Mouse (Mus musculus): ENCODE measurements around the gene Paics.
"Not testable (repeated sequence)": the region's sequence is repeated elsewhere in the genome, so short reads cannot be mapped to it uniquely, and the experiment has no call there.

The Paics gene

DNA sequence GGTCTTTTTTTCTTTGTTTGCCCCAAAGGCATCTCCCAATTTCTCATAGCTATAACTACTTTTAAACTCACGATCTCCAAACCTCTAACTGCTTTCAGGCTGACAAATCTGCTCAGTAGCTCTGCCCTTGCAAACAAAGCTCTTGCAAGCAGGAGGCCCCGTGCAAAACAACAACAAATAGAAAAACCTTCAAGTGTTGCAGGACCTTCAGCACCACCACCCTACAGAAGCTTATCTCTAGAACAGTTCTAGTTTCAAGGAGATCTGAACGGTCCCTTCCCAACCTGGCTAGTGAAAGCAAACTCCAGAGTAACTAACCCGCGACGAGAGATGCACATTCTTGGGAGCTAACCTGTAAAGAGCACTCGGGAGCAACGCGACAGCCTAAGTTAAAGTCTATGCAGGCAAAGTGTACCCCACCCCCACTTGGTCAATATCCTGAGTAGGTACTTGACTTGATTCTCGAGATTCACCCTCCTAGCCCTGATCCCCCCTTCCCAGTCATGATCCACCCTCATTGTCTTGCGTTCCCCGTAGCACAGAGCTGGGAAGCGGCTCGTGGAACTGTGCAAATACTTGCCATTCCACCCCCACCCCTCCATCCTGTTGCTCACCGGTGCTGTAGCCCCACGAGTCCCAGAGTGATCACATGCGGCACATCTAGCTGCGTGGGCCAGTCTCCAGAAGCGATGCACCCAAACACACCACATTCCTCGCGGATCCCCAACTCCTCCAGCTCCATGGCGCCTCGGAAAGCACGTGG lies 583 bp upstream of the Paics start:
- DNase-seq (ENCODE audit: low read depth, low spot score): no peak

DNA sequence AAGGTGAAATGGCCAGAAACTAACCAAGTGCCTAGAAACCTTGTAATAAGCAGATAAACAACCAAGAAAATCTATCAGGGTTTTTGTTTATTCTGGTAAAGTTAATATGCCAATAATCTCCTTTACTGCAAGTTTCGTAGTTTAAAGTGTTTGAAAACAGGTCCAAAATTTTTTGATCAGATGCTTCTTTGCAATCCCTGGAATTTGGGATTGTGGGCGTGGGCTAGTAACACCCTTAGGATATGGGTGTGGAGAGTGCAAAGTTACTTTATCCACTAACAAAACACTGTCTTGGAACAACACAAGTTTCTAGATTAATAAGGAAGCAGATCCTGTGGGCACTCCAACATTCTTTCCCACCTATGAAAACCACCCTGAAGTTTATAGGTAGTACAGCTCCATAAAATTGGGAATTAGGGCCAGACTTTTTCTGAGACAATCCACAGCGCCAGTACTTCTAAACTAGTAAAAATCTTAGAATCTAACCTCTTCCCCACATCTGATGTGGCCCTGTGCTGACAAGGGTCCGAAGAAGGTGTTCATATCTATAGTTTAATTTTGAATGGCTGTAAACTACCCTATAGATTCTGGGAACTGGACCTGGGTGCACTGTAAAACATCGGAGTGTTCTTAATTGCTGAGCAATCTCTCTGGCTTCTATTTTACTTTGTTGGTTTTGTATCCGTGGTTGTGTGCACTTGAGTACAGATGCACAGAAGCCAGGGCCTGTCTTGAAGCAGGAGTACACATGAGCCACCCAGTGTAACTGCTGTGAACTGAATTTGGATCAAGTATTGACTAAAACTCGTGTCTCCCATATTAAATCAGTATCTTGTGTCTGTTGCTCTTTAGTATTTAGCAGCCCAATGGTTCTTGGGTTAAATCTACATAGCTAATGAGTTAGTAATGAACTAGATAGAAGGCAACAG lies 1.3 kb downstream of the Paics start:
- DNase-seq (ENCODE audit: low read depth, low spot score): no peak

DNA sequence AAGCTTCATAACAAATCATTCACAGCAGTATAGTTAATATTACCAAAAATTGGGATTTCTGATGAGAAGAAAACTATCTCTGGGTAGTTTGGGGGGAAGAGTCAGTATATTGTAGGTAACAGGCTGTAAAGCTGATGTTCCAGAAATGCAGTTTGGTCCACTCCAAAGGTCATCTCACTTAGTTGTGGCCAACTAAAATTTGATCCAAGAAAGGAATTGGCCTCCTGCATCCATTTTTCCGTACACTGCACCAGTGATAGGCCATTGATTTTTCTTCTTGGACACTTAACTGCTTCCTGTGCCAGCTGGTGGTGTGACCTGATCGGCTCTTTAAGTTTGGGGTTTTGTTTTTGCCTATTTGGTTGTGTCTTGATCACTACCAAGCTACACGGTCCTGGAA lies 2.7 kb downstream of the Paics start:
- no peak for DNase-seq (ENCODE audit: low read depth, low spot score)

DNA sequence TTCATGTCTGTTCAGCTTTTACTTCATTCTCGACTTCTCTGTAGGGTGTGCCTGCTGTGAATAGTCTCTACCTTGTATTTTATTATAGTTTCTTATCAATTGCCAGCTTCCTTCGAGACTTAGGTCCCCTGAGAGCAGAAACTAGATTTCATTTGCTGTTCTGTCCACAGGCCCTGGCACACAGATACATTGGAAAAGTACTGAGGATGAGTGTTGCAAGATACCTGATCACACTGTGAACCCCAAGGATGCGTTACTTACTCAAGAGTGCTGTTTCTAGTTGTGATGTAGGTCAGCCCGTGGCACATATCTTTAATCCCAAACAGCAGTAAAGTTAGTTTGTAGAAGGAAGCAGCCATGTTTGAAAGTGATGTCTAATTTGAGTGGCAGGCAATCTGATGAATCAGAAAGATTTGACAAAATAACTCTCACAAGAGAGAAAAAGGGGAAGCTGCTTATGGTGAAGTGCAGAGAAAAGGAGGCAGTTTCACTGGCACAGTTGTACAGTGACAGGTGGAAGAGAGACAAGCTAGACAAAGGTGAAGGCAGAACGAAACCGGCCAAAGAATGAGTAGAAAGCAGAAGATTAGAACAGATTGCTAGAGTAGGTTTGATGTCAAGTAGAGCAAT lies 3.3 kb downstream of the Paics start:
- DNase-seq (ENCODE audit: low read depth, low spot score): no peak

DNA sequence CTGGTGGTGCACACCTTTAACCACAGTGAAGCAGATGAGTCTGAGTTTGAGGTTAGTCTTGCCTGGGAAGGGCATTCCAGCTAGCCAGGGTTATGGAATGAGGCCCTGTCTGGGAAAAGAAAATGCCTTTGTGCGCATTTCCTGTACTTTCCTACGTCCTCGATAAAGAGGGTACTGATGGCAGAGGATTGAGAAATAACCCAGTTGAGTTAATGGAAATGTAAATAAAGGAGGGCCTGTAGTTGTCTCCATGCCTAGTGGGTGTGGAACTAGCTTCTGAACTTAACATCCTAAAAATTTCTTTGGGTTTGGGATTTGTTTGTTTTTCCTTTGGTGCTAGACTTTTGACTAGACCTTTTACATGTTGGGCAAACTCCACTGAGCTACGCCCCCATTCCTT lies 4.4 kb downstream of the Paics start:
- no peak for DNase-seq (ENCODE audit: low read depth, low spot score)

DNA sequence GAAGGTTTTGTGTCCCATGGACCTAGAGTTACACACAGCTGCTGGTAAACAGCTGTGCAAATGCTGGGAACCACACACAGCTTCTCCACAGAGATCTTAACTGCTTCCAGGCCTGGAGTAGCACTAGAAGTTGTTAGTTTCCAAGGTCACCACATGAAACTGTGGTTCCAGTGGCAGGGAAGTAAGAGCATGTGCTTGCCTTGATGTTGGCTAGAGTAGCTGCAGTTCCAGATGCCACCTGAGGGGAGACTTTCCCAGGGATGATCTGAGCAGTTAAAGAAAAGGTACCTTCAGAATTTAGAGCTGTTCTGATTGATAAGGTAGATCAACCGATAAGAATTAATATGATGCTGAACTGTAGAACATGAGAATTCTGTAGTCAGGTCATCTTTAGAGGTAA lies 6.8 kb downstream of the Paics start:
- DNase-seq (ENCODE audit: low read depth, low spot score): no peak

DNA sequence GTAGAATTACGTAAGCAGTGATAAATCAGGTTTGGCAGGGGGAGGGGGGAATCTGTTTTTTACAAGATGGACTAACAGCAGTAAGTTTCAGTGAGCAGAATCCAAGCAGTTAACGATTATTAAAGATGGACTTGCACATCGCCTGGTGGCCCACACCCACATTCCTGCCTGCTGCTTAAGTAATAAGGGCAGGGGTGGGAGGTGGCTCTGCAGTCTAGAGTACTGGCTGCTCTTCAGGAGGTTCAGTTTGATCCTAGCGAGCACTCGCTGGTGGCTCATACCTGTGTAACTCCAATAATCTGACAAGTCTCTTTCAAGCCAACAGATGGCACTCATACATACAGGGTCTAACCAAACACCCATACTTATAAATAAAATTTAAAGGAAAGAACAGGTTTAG lies 8.5 kb downstream of the Paics start:
- no peak for DNase-seq (ENCODE audit: low read depth, low spot score)

DNA sequence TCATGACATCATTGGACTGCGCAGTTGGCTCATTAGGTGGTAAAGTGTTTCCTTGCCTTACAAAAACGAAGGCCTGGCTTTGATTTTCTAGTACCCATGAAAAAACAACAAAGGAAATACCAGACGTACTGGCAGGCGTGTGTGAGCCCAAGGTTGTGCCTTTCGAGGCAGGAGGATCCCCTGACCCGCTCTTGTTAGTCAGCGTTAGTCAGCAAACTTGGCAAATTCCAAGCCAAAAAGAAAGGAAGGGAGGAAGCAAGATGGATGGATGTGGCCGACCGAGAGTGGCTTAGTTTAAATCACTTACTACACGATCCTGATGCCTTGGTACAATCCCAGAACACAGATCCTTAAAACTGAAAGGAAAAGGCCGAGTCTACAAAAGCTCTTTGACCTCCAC lies 11.4 kb downstream of the Paics start:
- no peak for DNase-seq (ENCODE audit: low read depth, low spot score)

DNA sequence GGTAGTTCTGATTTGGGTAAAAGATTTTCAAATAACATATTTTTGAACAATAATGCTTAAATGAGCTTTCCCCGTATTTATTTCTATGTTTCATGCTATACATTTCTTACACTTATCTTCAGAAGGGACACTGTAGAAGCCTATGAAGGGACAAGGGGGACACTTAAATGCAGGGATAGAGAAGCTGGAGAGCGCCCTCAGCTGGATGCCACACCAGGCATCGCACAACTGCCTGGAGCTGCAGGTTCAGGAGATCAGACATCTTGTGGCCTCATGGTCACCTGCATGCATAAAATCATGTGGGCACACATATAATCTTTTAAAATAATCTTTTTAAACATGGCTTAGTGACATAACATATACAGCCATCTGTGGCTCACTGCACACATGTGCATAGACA lies 13.5 kb downstream of the Paics start:
- DNase-seq (ENCODE audit: low read depth, low spot score): no peak

DNA sequence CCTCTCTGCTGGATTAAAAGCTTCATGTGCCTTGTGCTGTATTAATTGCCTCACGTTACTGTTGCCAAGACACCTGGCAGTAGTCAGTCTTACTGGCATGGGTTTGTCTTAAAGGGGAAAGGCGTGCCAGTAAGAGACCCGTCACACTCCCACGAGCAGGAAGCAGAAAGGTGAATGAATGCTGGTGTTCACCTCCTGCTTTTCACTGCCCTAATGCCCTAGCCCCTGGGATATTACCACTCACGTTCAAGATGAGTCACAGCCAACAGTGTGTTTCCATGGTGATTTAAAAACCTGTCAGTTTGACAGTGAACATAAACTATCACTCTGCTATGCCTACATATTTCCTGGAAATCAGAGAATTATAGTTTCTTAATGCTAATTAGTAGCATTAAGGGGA lies 18.1 kb downstream of the Paics start:
- no peak for DNase-seq (ENCODE audit: low read depth, low spot score)

DNA sequence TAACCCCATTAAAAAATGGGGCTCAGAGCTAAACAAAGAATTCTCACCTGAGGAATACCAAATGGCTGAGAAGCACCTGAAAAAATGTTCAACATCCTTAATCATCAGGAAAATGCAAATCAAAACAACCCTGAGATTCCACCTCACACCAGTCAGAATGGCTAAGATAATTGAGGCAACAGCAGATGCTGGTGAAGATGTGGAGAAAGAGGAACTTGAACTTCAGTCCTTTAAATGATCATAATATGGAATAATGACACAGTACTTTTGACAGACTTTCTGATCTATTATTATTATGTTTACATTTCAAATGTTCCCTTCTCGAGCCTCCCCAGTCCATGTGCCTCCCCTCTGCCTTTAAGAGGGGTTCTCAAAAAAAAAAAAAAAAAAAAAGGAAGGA lies 20.0 kb downstream of the Paics start:
- DNase-seq (ENCODE audit: low read depth, low spot score): not testable (repeated sequence)

DNA sequence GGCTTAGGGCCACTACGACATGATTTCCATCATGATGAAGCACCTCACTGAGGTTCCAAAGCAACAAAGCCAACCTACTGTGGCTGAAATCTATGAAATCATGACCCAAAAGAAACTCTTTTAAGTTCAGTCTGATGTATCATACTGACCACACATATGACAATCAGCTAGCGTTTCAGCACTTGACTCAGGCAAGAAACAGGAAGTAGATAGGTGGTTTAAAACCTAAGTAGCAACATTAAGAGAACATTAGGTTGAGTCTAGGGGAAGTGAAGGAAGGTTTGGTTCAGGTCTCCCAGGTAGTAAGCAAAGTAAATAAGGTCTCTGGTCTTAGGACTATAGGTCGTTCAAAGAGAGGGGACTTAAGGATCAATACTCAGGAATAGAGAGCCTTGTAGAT lies 22.4 kb downstream of the Paics start:
- no peak for DNase-seq (ENCODE audit: low read depth, low spot score)

DNA sequence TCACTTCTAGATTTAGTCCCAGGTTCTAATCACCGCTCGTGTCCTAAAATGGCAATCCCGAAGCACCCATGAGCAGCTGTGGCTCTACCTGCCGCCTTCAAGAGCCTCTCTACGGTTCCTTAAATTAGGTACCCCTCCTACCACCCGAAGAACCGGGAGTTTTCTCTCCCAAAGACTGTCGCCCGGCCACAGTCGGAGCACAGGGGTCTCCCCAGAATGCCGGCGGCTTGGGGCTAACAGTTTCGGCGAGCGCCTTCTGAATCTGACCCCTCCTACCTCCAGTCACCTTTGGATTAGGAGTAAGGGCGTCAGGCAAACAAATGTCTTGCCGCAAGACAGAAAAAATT lies 23.1 kb downstream of the Paics start:
- no peak for DNase-seq (ENCODE audit: low read depth, low spot score)

DNA sequence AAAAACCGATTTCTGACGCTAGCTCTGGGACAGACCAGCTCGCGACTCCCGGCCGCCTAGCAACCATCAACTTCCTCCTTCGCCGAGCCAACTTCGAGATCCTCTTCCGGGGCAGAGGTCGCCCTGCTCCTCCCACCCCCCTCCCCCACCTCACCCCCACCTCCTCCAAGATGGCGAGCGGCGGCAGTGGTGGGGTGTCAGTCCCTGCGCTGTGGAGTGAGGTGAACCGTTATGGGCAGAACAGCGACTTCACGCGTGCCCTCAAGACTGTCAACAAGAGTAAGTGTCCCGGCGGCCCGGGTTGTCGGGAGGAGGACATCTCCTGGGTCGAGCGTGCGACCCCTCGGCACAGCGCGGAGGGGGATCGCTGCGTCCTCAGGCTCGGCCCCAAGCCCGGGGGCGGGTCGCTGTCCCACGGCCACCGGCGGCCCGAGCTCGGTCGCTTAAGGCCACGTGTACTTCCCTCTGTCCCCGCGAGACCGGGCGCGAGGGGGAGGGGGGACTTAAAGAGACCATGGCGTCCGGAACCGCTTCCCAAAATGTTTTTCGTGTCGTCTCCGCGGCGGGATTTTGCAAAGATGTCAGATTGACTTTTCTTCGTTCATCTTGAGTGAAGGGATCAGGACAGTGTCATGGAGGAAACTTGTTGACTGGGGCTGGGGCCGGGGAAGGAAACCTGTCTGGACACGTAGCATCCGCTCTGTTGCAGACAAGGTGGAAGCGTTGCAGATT lies 23.6 kb downstream of the Paics start, which contains the start of gene Srp72:
Gene Srp72 (plus strand): TSS at position 130 of the 732 bp plus-strand sequence.
- peak; percentile 89 for DNase-seq (ENCODE audit: low read depth, low spot score)

DNA sequence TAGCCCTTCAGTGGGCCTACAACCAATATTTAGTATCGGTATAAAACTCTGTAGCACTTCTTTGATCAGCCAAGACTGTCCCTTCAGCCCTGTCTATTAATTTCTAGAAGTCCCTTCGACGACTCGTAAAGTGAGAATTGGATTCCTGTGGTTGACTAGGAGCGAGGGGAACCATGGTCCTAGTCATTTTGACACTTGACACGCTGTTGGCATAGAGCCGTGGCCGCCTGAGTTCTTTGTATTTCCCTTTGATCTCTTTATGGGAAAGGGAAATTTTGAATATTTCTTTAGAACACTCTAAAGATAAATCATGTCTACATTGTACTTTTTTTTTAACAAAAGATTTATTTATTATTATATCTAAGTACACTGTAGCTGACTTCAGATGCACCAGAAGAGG lies 24.6 kb downstream of the Paics start:
- DNase-seq (ENCODE audit: low read depth, low spot score): no peak

DNA sequence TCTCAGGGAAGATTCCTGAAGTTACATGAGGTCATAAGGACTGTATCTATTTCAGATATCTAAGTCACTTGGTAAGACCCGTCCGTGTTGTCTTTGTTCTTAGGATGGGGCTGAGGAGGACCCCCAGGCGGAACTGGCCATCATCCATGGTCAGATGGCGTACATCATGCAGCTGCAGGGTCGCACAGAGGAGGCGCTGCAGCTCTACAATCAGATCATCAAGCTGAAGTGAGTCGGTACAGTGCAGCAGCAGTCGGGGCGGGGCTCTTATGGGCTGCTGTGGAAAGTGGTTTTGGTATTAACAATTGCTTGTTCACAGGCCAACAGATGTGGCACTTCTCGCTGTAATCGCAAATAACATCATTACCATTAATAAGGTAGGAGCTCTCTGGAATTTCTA lies 32.9 kb downstream of the Paics start:
- no peak for DNase-seq (ENCODE audit: low read depth, low spot score)

DNA sequence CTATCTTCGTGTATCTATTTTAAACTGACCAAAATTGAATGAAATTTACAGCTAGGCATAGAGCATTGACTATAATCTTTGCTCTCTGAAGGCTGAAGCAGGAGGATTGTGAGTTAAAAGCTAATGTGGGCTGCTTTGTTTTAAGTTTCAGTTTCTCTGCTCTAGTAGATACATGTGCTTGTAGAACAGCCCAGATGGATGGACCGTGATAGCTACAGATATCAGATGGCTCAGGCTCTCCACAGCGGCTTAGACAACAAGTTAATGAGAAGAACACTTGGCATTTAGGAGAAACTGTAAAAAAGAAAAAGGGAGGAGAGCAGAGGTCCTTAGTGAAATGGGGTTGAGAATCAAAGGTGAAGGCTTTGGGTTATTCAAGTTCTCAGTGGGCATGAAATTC lies 39.7 kb downstream of the Paics start:
- no peak for DNase-seq (ENCODE audit: low read depth, low spot score)

DNA sequence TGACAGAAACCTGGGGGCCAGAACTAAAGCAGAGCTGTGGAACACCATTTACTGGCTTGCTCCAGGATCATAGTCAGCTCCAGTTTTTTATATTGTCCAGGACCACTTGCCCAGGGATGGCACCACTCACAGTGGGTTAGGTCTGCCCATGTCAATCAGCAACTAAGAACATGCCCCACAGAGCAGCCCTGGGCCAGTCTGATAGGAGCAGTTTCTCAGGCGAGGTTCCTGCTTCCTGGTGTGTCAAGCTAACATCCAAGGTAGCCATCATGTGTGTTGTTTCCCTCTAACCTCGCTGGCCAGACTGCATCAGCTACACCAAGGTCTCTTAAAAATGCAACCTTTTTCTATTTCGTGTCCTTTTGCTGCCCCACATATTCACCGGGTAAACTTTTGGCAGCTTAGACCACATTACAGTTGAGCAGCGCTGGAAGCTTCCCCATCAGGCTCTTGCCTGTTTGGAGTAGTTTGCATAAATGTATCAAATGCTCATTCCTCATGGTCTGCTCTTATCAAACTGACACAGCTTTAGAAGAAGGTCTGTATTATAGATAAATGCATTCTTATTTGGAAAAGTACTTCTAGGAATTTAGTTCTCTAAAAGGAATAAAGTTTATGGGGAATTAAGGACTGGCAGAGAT lies 42.2 kb downstream of the Paics start:
- no peak for DNase-seq (ENCODE audit: low read depth, low spot score)

DNA sequence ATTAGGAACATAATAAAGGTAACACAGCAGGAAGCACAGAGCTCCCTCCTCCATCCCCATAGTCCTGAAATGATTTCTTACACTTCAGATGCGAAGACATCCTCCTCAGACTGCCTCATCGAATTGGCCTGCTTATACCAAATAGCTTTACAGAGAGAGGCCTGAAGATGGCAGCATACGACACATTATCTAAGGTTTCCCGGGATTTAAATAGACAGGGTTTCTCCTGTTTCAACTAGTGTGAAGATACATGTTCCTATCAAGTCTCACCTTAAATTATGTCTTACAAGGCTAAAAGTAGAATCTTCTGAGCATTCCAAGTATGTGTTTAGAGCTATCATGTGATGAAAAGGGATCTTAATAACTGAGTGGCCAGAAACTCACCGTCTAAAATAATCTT lies 47.3 kb downstream of the Paics start:
- DNase-seq (ENCODE audit: low read depth, low spot score): peak; percentile 21

DNA sequence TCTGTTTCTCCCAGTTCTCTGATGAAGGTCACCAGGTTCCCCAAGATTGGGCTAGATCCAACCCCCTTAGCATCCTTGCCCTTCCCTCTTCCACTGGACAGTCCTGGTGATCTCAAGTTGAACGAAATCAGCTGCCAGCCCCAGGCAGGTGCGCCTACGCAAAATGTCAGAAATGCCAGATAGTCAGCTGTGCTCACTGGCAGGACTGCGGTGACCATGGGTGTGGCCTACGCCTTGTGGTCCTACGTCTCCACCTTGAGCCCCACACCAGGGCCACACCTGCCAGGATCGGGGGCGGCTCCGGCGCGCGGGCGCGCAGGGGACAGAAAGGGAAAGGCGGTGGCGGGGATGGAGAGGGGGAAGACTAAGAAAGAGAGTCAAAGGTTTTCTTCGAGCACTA lies 50.1 kb downstream of the Paics start:
- no peak for DNase-seq (ENCODE audit: low read depth, low spot score)

DNA sequence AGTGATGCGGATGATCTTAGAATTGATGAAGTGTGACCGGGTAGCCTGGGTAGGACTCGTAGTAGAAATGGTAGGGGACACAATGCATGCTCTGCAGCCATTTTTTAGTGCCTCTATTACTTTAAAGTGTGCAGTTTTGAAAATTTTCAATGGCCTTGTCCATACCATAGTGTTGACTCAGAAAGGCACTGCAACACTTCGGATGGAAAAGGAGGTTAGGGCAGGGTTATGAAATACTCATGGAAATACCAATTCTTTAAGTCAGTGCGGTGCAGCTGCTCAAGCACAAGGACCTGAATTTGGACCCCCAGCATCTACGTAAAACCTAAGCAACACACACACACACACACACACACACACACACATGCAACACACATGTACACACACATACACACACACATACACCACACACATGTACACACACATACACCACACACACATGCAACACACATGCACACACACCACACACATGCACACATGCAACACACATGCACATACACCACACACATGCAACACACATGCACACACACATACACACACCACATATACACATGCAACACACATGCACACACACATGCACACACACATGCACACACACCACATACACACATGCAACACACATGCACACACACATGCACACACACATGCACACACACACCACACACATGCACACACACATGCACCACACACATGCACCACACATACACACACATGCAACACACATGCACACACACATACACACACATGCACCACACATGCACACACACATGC lies 53.1 kb downstream of the Paics start, which contains the start of gene Arl9:
Gene Arl9 (plus strand): TSS at position 5 of the 771 bp plus-strand sequence.
- DNase-seq (ENCODE audit: low read depth, low spot score): no peak

All from forelimb bud, embryonic 11.5 days (tissue).